Mouse (Mus musculus) heart, postnatal 14 days (tissue): ENCODE data around the gene Gse1. TPM values are rescaled to one million over a fixed set of nuclear protein-coding genes. Genes with fewer than 3 reads are reported as not detected.
A peak's percentile ranks its signal among the peaks of the same experiment; 100 is the strongest.

ENCODE experiments used
- DNase-seq, 2 experiments: peaks; one replicate each; pipeline ENCODE4 v3.0.0; 2021 to 2022
- intact Hi-C: fragments of 180-260 bp; cut with DNase I; formaldehyde crosslinking; loops from one replicate; pipeline ENCODE4 v1.15.1; 2025
- total RNA-seq, 2 experiments: library from RNA; stranded (reverse); gene quantifications; 2 replicates each; pipeline ENCODE4 v1.2.3; 2021

Gene Gse1
- total RNA-seq, 2 experiments from 2014 or later: 29.0 to 33.1 TPM

GRCm38 (mm10) chr8:120485116-120485515 is 256.9 kb downstream of the Gse1 start:
- intact Hi-C loops: loop anchor here (5.0 kb wide), 1 partner anchor 68 kb away; no protein-coding TSS in a partner anchor
- DNase-seq: no peak

GRCm38 (mm10) chr8:120485551-120486476 is 257.6 kb downstream of the Gse1 start:
- intact Hi-C loops: loop anchor here (5.0 kb wide), 1 partner anchor 69 kb away; no protein-coding TSS in a partner anchor

GRCm38 (mm10) chr8:120486477-120487376 is 258.5 kb downstream of the Gse1 start:
- intact Hi-C loops: loop anchor here (5.0 kb wide), 1 partner anchor 69 kb away; no protein-coding TSS in a partner anchor

More at GRCm38 (mm10) chr8:120485551-120486476, 257.6 kb downstream of the Gse1 start:
- DNase-seq: no peak

GRCm38 (mm10) chr8:120487377-120487728 is 259.1 kb downstream of the Gse1 start:
- no peak for DNase-seq
- intact Hi-C loops: loop anchor here (5.0 kb wide), 1 partner anchor 70 kb away; no protein-coding TSS in a partner anchor

More at GRCm38 (mm10) chr8:120486477-120487376, 258.5 kb downstream of the Gse1 start:
- peak; percentile 61 to 62 for DNase-seq

- intact Hi-C loops: loop anchor here (5.0 kb wide), 1 partner anchor 71 kb away; no protein-coding TSS in a partner anchor
- peak; percentile 70 to 72 for DNase-seq
These were observed 259.7 kb downstream of the Gse1 start for GRCm38 (mm10) chr8:120487729-120488510.

- DNase-seq: no peak
- intact Hi-C loops: loop anchor here (5.0 kb wide), 1 partner anchor 71 kb away; no protein-coding TSS in a partner anchor
These were observed 260.4 kb downstream of the Gse1 start for GRCm38 (mm10) chr8:120488636-120489131.

GRCm38 (mm10) chr8:120489142-120489754 is 261.0 kb downstream of the Gse1 start:
- DNase-seq: peak; percentile 67 to 74
- intact Hi-C loops: loop anchor here (5.0 kb wide), 1 partner anchor 72 kb away; no protein-coding TSS in a partner anchor

- intact Hi-C loops: loop anchor here (5.0 kb wide), 1 partner anchor 73 kb away; no protein-coding TSS in a partner anchor
These were observed 261.6 kb downstream of the Gse1 start for GRCm38 (mm10) chr8:120489771-120490281.

GRCm38 (mm10) chr8:120490354-120491141 is 262.3 kb downstream of the Gse1 start:
- intact Hi-C loops: no loop called here
- no peak for DNase-seq

More at GRCm38 (mm10) chr8:120489771-120490281, 261.6 kb downstream of the Gse1 start:
- no peak for DNase-seq

- intact Hi-C loops: no loop called here
- no peak for DNase-seq
These were observed 263.0 kb downstream of the Gse1 start for GRCm38 (mm10) chr8:120491166-120491793.

- DNase-seq: no peak
- intact Hi-C loops: no loop called here
These were observed 264.1 kb downstream of the Gse1 start for GRCm38 (mm10) chr8:120492193-120492880.

GRCm38 (mm10) chr8:120492881-120493220 is 264.6 kb downstream of the Gse1 start:
- intact Hi-C loops: no loop called here
- DNase-seq: no peak

- intact Hi-C loops: no loop called here
- DNase-seq: no peak
These were observed 265.5 kb downstream of the Gse1 start for GRCm38 (mm10) chr8:120493508-120494464.

- DNase-seq: peak; percentile 83 to 87
- intact Hi-C loops: no loop called here
These were observed 266.6 kb downstream of the Gse1 start for GRCm38 (mm10) chr8:120494903-120495302.

GRCm38 (mm10) chr8:120495461-120495860 is 267.2 kb downstream of the Gse1 start:
- intact Hi-C loops: no loop called here

GRCm38 (mm10) chr8:120496478-120496877 is 268.2 kb downstream of the Gse1 start:
- no peak for DNase-seq
- intact Hi-C loops: no loop called here

More at GRCm38 (mm10) chr8:120495461-120495860, 267.2 kb downstream of the Gse1 start:
- no peak for DNase-seq
